Mouse (Mus musculus) ES-Bruce4 (cell line): ENCODE data around the gene Ppm1e.

Source experiments
- CTCF ChIP-seq: IDR thresholded peaks from one replicate; pipeline ENCODE4 v1.8.1; 2011; ENCODE audit warnings: low read depth, low read length
- POLR2A ChIP-seq: IDR thresholded peaks from one replicate; pipeline ENCODE4 v1.8.1; 2011; ENCODE audit warnings: low read length; ENCODE audit not compliant: insufficient read depth

DNA sequence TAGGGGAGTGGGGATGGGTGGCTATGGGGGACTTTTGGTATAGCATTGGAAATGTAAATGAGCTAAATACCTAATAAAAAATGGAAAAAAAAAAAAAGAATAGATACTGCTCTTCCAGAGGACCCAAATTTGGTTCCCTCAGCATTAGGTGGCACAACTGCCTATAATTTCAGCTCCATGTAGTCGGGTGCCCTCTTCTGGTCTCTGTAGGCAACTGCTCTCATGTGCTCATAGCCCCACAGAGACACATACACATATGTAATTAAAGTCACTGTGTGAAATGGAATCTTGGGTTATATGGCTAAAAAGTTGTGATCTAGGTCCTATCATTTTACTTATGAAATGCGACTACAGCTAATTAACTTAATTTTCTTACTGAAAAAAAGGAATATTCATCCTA, 90.0 kb downstream of the Ppm1e start:
- TF ChIP-seq POLR2A = no peak
- TF ChIP-seq CTCF = peak; percentile 39
